Mouse (Mus musculus) forebrain, embryonic 14.5 days (tissue): ENCODE results near the gene Hmgn2. TPM values are rescaled to one million over a fixed set of nuclear protein-coding genes. Genes with fewer than 3 reads are reported as not detected.
"Not testable (repeated sequence)": the region's sequence is repeated elsewhere in the genome, so short reads cannot be mapped to it uniquely, and the experiment has no call there.

Experiments used
- ATAC-seq: fragments of 200-750 bp; cut with Nextera tagmentation; 2 replicates; pipeline ENCODE4 v1.8.0; 2017; ENCODE audit warnings: mild to moderate bottlenecking, moderate library complexity
- DNase-seq: peaks from one replicate; pipeline ENCODE4 v3.0.0-alpha.2; 2015; ENCODE audit warnings: low spot score
- H3K27ac ChIP-seq: fragments of 300-500 bp; sonication (generic); 2 replicates; pipeline ENCODE4 v1.5.1; 2014; ENCODE audit warnings: low read depth, mild to moderate bottlenecking, control low read depth, low read length, moderate library complexity
- H3K27me3 ChIP-seq: fragments of 300-500 bp; sonication (generic); replicated peaks from 2 replicates; pipeline ENCODE4 v1.6.1; 2014; ENCODE audit warnings: low read length, control low read depth, mixed read lengths; ENCODE audit not compliant: control insufficient read depth, insufficient read depth
- H3K36me3 ChIP-seq: fragments of 300-500 bp; sonication (generic); 2 replicates; pipeline ENCODE4 v1.6.1; 2014; ENCODE audit warnings: low read length, control low read depth; ENCODE audit not compliant: control insufficient read depth, insufficient read depth
- H3K4me1 ChIP-seq: fragments of 300-500 bp; sonication (generic); 2 replicates; pipeline ENCODE4 v1.6.1; 2014; ENCODE audit warnings: antibody characterized with exemption, low read length, control low read depth; ENCODE audit not compliant: control insufficient read depth, insufficient read depth
- H3K4me2 ChIP-seq: fragments of 300-500 bp; sonication (generic); 2 replicates; pipeline ENCODE4 v1.6.1; 2014; ENCODE audit warnings: mild to moderate bottlenecking, control low read depth, low read length
- H3K4me3 ChIP-seq: fragments of 300-500 bp; sonication (generic); 2 replicates; pipeline ENCODE4 v1.5.1; 2014; ENCODE audit warnings: low read depth, low read length, control low read depth
- H3K9ac ChIP-seq: fragments of 300-500 bp; sonication (generic); 2 replicates; pipeline ENCODE4 v1.6.1; 2014; ENCODE audit warnings: mild to moderate bottlenecking, low read length, control low read depth, moderate library complexity
- H3K9me3 ChIP-seq: fragments of 300-500 bp; sonication (generic); replicated peaks from 2 replicates; pipeline ENCODE4 v1.6.1; 2016; ENCODE audit warnings: low read length, control low read depth, mixed read lengths; ENCODE audit not compliant: control insufficient read depth
- WGBS: fragments of 180-500 bp; shearing (Covaris S2); extraction: QIAGEN DNeasy Blood & Tissue Kit; methylation state at CpG from one replicate; pipeline ENCODE4 v1.1.7; 2014; 5-methylcytosine and 5-hydroxymethylcytosine counted together
- polyA plus RNA-seq: library from polyadenylated mRNA; unstranded; fragments of >200 nt; fragmentation: Nextera tagmentation; extraction: Ambion mirVana; gene quantifications from 2 replicates; pipeline ENCODE4 v1.2.1, GENCODE M21; 2014

Gene Hmgn2
- polyA plus RNA-seq, 1 experiment from 2014 or later = 2,793 TPM

DNA sequence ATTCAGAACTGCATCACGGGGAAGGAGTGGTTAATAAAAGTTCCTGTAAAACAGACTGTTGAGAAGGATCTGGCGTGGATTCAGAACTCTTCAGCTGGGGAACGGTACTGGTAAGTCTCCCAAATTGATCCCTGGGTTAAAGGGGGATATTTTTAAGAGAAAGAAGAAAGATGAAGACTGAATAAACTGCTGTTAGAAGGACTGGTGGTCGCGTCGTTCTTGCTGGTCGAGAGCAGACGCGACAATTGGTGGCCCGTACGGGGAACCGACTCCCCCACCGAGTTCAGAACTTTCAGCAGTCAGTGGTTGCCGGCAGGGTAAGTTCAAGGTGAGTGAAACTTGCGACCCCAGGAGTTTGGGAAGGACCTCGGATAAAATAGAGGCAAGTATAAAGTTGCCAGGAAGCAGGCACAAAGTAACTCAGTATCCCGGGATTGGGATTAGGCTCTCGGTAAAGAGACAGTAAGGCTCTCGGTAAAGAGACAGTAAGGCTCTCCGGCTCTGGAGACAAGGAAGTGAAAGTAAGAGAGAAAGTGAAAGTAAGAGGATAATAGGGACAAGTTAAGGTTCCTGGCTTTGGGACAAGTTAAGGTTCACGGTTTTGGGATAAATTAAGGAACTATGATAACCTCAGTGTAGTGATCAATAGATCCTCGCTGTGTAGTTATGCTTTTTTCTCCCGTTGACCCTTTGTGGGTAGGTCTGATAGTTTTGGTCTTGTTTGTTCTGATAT is 50.2 kb downstream of the Hmgn2 start:
- H3K4me2 ChIP-seq, H3K36me3 ChIP-seq, H3K27ac ChIP-seq, H3K4me3 ChIP-seq, H3K4me1 ChIP-seq, H3K9ac ChIP-seq, ATAC-seq, H3K9me3 ChIP-seq, H3K27me3 ChIP-seq, DNase-seq: not testable (repeated sequence)
- WGBS = 85% methylated on average over 13 of the region's 23 CpGs

Other genes starting within 250 kb of the Hmgn2 start
- 30.9 and 35.4 TPM in 2 replicates for gene Arid1a, start 211.9 kb downstream of the Hmgn2 start, polyA plus RNA-seq
- 13.5 and 16.2 TPM in 2 replicates for gene Rps6ka1, start 80.9 kb downstream of the Hmgn2 start, polyA plus RNA-seq
- 52.7 and 57.0 TPM in 2 replicates for gene Dhdds, start 32.3 kb upstream of the Hmgn2 start, polyA plus RNA-seq
- not detected in 2 replicates for gene Lin28a, start 50.2 kb upstream of the Hmgn2 start, polyA plus RNA-seq
- gene Zfp683, start 85.2 kb upstream of the Hmgn2 start, polyA plus RNA-seq = not detected in 2 replicates
- gene Crybg2, start 92.2 kb upstream of the Hmgn2 start, polyA plus RNA-seq = 0.72 and 1.9 TPM in 2 replicates
- 1.3 and 2.3 TPM in 2 replicates for gene Cd52, start 126.4 kb upstream of the Hmgn2 start, polyA plus RNA-seq
- 9.0 and 12.5 TPM in 2 replicates for gene Ubxn11, start 133.9 kb upstream of the Hmgn2 start, polyA plus RNA-seq
- 351 and 372 TPM in 2 replicates for gene Sh3bgrl3, start 160.1 kb upstream of the Hmgn2 start, polyA plus RNA-seq
- 20.1 and 21.3 TPM in 2 replicates for gene Cep85, start 218.5 kb upstream of the Hmgn2 start, polyA plus RNA-seq
- gene Gm7534, start 234.4 kb upstream of the Hmgn2 start, polyA plus RNA-seq = not detected in 2 replicates